Mouse (Mus musculus): ENCODE data around the gene Rbm17.

- TF ChIP-seq CTCF (IDR thresholded peaks at IDR 0.05; ENCODE audit: low read depth) (no peak), EP300 (IDR thresholded peaks at IDR 0.05; ENCODE audit: low read depth) (no peak)
These were observed 38.5 kb upstream of the Rbm17 start, which contains the start of gene Il2ra for GRCm38 (mm10) chr2:11642451-11642941.
